Mouse (Mus musculus) erythroblast, embryonic 14.5 days (primary cell): Measurements from ENCODE around the gene Lrch1.

Source experiments
- GATA1 ChIP-seq: IDR thresholded peaks from 2 replicates; pipeline ENCODE4 v1.6.1; 2012; ENCODE audit warnings: low read length, inconsistent platforms, mixed read lengths
- TAL1 ChIP-seq: IDR thresholded peaks from 3 replicates; pipeline ENCODE4 v1.6.1; 2012; ENCODE audit warnings: low read length, inconsistent platforms, mixed read lengths

DNA sequence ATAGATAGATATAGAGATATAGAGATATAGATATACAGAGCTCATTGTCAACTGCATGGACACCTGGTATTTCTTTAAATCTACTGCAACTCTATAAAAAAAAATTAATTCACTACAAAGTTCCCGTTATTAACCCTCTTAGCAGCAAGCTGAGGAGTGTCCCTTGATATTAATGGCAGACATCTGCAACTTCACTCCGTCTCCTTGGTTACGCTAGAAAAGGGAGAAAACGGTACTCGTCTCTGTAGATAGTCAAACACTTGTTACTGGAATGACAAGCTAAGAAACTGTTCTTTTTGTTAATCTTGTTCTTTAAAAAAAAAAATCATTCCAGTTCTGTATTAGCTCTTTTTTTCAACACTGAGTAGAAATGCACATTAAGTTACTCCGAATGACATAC lies 54.0 kb downstream of the Lrch1 start:
- TF ChIP-seq GATA1 = no peak
- no peak for TF ChIP-seq TAL1
